Mouse (Mus musculus): ENCODE data around the gene Spib. TPM values are rescaled to one million over a fixed set of nuclear protein-coding genes. Genes with fewer than 3 reads are reported as not detected.
A peak's percentile ranks its signal among the peaks of the same experiment; 100 is the strongest.

The Spib gene
- polyA plus RNA-seq, 1 experiment from 2014 or later: not detected

- Histone ChIP-seq H3K4me3 (replicated peaks) (peak overlapping the region; percentile 57), H3K36me3 (peaks cover 25% of the 10 kb centered on the region), H3K4me2 (peak overlapping the region; percentile 94), H3K4me1 (peaks cover 16% of the 10 kb centered on the region), H3K27me3 (replicated peaks) (no peaks in the 10 kb centered on the region), H3K9ac (replicated peaks) (peak overlapping the region; percentile 48), H3K9me3 (replicated peaks) (no peaks in the 10 kb centered on the region), H3K27ac (replicated peaks) (no peak overlapping the region)
- 20% methylated on average over 5 of the region's 5 CpGs for WGBS
- no peak for ATAC-seq (ENCODE audit: low FRiP score)
Observed at GRCm38 (mm10) chr7:44547725-44548124, 15.9 kb upstream of the Spib start.

- peak overlapping the region; percentile 94; the same call in 1 of the 2 replicates for H3K4me2 ChIP-seq
- H3K4me3 ChIP-seq (replicated peaks): no peak overlapping the region
- no peak overlapping the region for H3K9ac ChIP-seq (replicated peaks)
- no peaks in the 10 kb centered on the region for H3K27me3 ChIP-seq (replicated peaks)
- H3K9me3 ChIP-seq (replicated peaks): no peaks in the 10 kb centered on the region
- ATAC-seq (ENCODE audit: low FRiP score): no peak
- no peak overlapping the region for H3K27ac ChIP-seq (replicated peaks)
- WGBS: 96% methylated on average over 13 of the region's 13 CpGs
- H3K36me3 ChIP-seq: peaks cover 27% of the 10 kb centered on the region
- H3K4me1 ChIP-seq: peaks cover 11% of the 10 kb centered on the region
Observed at GRCm38 (mm10) chr7:44547041-44547440, 15.2 kb upstream of the Spib start.

- peaks cover 23% of the 10 kb centered on the region for H3K36me3 ChIP-seq
- no peak overlapping the region for H3K27ac ChIP-seq (replicated peaks)
- H3K4me2 ChIP-seq: no peak overlapping the region
- peaks cover 11% of the 10 kb centered on the region for H3K4me1 ChIP-seq
- no peaks in the 10 kb centered on the region for H3K27me3 ChIP-seq (replicated peaks)
- no peak overlapping the region for H3K9ac ChIP-seq (replicated peaks)
- ATAC-seq (ENCODE audit: low FRiP score): no peak
- 97% methylated on average over 3 of the region's 3 CpGs for WGBS
- no peaks in the 10 kb centered on the region for H3K9me3 ChIP-seq (replicated peaks)
- no peak overlapping the region for H3K4me3 ChIP-seq (replicated peaks)
Observed at GRCm38 (mm10) chr7:44546274-44546673, 14.4 kb upstream of the Spib start.

GRCm38 (mm10) chr7:44543071-44543470 is 11.2 kb upstream of the Spib start:
- Histone ChIP-seq H3K4me1 (peaks cover 8% of the 10 kb centered on the region), H3K27ac (replicated peaks) (no peak overlapping the region)
- no peak for ATAC-seq (ENCODE audit: low FRiP score)

GRCm38 (mm10) chr7:44542555-44542954 is 10.7 kb upstream of the Spib start:
- 92% methylated on average over 11 of the region's 11 CpGs for WGBS
- H3K4me1 ChIP-seq: peaks cover 3% of the 10 kb centered on the region
- no peaks in the 10 kb centered on the region for H3K9me3 ChIP-seq (replicated peaks)
- no peak overlapping the region for H3K27ac ChIP-seq (replicated peaks)
- H3K4me2 ChIP-seq: no peak overlapping the region
- no peaks in the 10 kb centered on the region for H3K27me3 ChIP-seq (replicated peaks)
- no peak overlapping the region for H3K4me3 ChIP-seq (replicated peaks)
- no peak overlapping the region for H3K9ac ChIP-seq (replicated peaks)
- ATAC-seq (ENCODE audit: low FRiP score): no peak
- H3K36me3 ChIP-seq: peaks cover 14% of the 10 kb centered on the region; the same call in 1 of the 2 replicates

More at GRCm38 (mm10) chr7:44543071-44543470, 11.2 kb upstream of the Spib start:
- Histone ChIP-seq H3K9me3 (replicated peaks) (no peaks in the 10 kb centered on the region), H3K36me3 (peaks cover 10% of the 10 kb centered on the region; the same call in 1 of the 2 replicates), H3K4me3 (replicated peaks) (no peak overlapping the region), H3K9ac (replicated peaks) (no peak overlapping the region), H3K27me3 (replicated peaks) (no peaks in the 10 kb centered on the region), H3K4me2 (no peak overlapping the region)
- WGBS: 78% methylated on average over 12 of the region's 12 CpGs

- H3K4me2 ChIP-seq: no peak overlapping the region
- ATAC-seq (ENCODE audit: low FRiP score): no peak
- H3K9ac ChIP-seq (replicated peaks): no peak overlapping the region
- peaks cover 17% of the 10 kb centered on the region for H3K36me3 ChIP-seq
- WGBS: 95% methylated on average over 41 of the region's 41 CpGs
- no peaks in the 10 kb centered on the region for H3K9me3 ChIP-seq (replicated peaks)
- H3K4me3 ChIP-seq (replicated peaks): no peak overlapping the region
- H3K4me1 ChIP-seq: no peaks in the 10 kb centered on the region
- H3K27me3 ChIP-seq (replicated peaks): no peaks in the 10 kb centered on the region
- H3K27ac ChIP-seq (replicated peaks): no peak overlapping the region
Observed at GRCm38 (mm10) chr7:44538756-44539624, 7.1 kb upstream of the Spib start.

GRCm38 (mm10) chr7:44537496-44537895 is 5.6 kb upstream of the Spib start:
- ATAC-seq (ENCODE audit: low FRiP score): no peak
- H3K9ac ChIP-seq (replicated peaks): no peak overlapping the region
- H3K4me1 ChIP-seq: no peaks in the 10 kb centered on the region
- 93% methylated on average over 13 of the region's 13 CpGs for WGBS
- H3K36me3 ChIP-seq: peaks cover 17% of the 10 kb centered on the region
- no peak overlapping the region for H3K4me3 ChIP-seq (replicated peaks)
- H3K4me2 ChIP-seq: no peak overlapping the region
- no peaks in the 10 kb centered on the region for H3K9me3 ChIP-seq (replicated peaks)
- H3K27ac ChIP-seq (replicated peaks): no peak overlapping the region
- H3K27me3 ChIP-seq (replicated peaks): no peaks in the 10 kb centered on the region

GRCm38 (mm10) chr7:44537009-44537408 is 5.1 kb upstream of the Spib start:
- Histone ChIP-seq H3K4me3 (replicated peaks) (no peak overlapping the region), H3K9me3 (replicated peaks) (no peaks in the 10 kb centered on the region), H3K27ac (replicated peaks) (no peak overlapping the region), H3K27me3 (replicated peaks) (no peaks in the 10 kb centered on the region), H3K9ac (replicated peaks) (no peak overlapping the region), H3K4me1 (no peaks in the 10 kb centered on the region), H3K36me3 (peaks cover 14% of the 10 kb centered on the region), H3K4me2 (no peak overlapping the region)
- ATAC-seq (ENCODE audit: low FRiP score): no peak
- 90% methylated on average over 7 of the region's 7 CpGs for whole genome bisulfite sequencing

GRCm38 (mm10) chr7:44536590-44536968 is 4.7 kb upstream of the Spib start:
- H3K9ac ChIP-seq (replicated peaks): no peak overlapping the region
- no peaks in the 10 kb centered on the region for H3K9me3 ChIP-seq (replicated peaks)
- H3K36me3 ChIP-seq: peaks cover 11% of the 10 kb centered on the region
- no peaks in the 10 kb centered on the region for H3K27me3 ChIP-seq (replicated peaks)
- no peak for ATAC-seq (ENCODE audit: low FRiP score)
- WGBS: 87% methylated on average over 6 of the region's 6 CpGs
- no peak overlapping the region for H3K4me3 ChIP-seq (replicated peaks)
- H3K4me2 ChIP-seq: no peak overlapping the region
- no peaks in the 10 kb centered on the region for H3K4me1 ChIP-seq
- H3K27ac ChIP-seq (replicated peaks): no peak overlapping the region

GRCm38 (mm10) chr7:44535657-44536589 is 4.1 kb upstream of the Spib start:
- no peaks in the 10 kb centered on the region for H3K9me3 ChIP-seq (replicated peaks)
- H3K36me3 ChIP-seq: peaks cover 11% of the 10 kb centered on the region
- H3K4me1 ChIP-seq: no peaks in the 10 kb centered on the region
- 94% methylated on average over 27 of the region's 27 CpGs for WGBS
- no peak overlapping the region for H3K4me2 ChIP-seq
- ATAC-seq (ENCODE audit: low FRiP score): no peak
- no peaks in the 10 kb centered on the region for H3K27me3 ChIP-seq (replicated peaks)
- H3K4me3 ChIP-seq (replicated peaks): no peak overlapping the region
- H3K9ac ChIP-seq (replicated peaks): no peak overlapping the region
- no peak overlapping the region for H3K27ac ChIP-seq (replicated peaks)

GRCm38 (mm10) chr7:44534656-44535441 is 3.0 kb upstream of the Spib start:
- Histone ChIP-seq H3K4me3 (replicated peaks) (no peak overlapping the region), H3K9me3 (replicated peaks) (no peaks in the 10 kb centered on the region), H3K27me3 (replicated peaks) (peaks cover 5% of the 10 kb centered on the region; the same call in 1 of the 2 replicates), H3K27ac (replicated peaks) (no peak overlapping the region), H3K4me2 (no peak overlapping the region), H3K36me3 (peaks cover 7% of the 10 kb centered on the region), H3K9ac (replicated peaks) (no peak overlapping the region), H3K4me1 (no peaks in the 10 kb centered on the region)
- 88% methylated on average over 19 of the region's 19 CpGs for WGBS
- ATAC-seq (ENCODE audit: low FRiP score): no peak
